Mouse (Mus musculus) gastrocnemius, postnatal 4 days (tissue): Measurements from ENCODE around the gene Zfp692. TPM values are rescaled to one million over a fixed set of nuclear protein-coding genes. Genes with fewer than 3 reads are reported as not detected.
"Not testable (repeated sequence)": the region's sequence is repeated elsewhere in the genome, so short reads cannot be mapped to it uniquely, and the experiment has no call there.

Experiments
- DNase-seq, 2 experiments: peaks; one replicate each; pipeline ENCODE4 v3.0.0; 2021 to 2022; ENCODE audit warnings: low spot score in 2 of 2, mixed read lengths in 2 of 2
- long read RNA-seq, 2 experiments: library from polyadenylated mRNA; stranded (forward); transcript quantifications; one replicate each; pipeline ENCODE4 v2.0.0; 2021
- total RNA-seq, 2 experiments: library from RNA; stranded (reverse); gene quantifications; 2 replicates each; pipeline ENCODE4 v1.2.3; 2021

Zfp692 gene
- 1 to 10 TPM; 6.1 to 6.9 TPM for total RNA-seq
- long read RNA-seq, experiment 1, partial matches to known transcripts, result 1 of 7 reads
- long read RNA-seq, experiment 1, other reads (novel, unspliced or antisense), result 4 of 7 reads
- long read RNA-seq, experiment 2, partial matches to known transcripts, result 5 of 17 reads
- long read RNA-seq, experiment 2, other reads (novel, unspliced or antisense), result 11 of 17 reads

GRCm38 (mm10) chr11:58306860-58307308, at the start of gene Zfp692:
TSS of gene Zfp692 (plus strand) at chr11:58307069.
- DNase-seq, result peak; percentile 88 to 94

GRCm38 (mm10) chr11:58257816-58258215, 49.1 kb upstream of the Zfp692 start:
- DNase-seq, result no peak

- DNase-seq, result no peak
Observed at GRCm38 (mm10) chr11:58260156-58260555, 46.7 kb upstream of the Zfp692 start.

- no peak for DNase-seq
Observed at GRCm38 (mm10) chr11:58261826-58262225, 45.0 kb upstream of the Zfp692 start.

DNA sequence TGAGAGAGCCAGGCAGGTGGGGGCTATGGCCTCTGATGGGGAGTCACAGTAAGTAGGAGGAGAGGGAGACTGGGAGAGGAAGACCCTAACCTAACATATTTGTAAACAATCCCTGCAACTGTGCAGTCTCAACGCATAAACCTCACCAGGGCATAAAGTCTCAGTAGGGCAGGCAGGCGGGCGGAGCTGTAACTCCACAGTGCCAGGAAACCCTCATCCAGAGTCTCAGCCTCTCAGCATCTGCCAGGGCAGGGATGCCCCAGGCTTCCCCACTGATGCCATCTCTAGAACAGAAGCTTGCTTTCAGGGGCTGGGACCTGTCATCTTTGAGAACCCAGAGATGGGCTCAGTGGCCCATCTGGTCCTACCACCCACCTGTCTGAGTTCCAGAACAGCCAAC, 44.5 kb upstream of the Zfp692 start:
- no peak for DNase-seq

DNA sequence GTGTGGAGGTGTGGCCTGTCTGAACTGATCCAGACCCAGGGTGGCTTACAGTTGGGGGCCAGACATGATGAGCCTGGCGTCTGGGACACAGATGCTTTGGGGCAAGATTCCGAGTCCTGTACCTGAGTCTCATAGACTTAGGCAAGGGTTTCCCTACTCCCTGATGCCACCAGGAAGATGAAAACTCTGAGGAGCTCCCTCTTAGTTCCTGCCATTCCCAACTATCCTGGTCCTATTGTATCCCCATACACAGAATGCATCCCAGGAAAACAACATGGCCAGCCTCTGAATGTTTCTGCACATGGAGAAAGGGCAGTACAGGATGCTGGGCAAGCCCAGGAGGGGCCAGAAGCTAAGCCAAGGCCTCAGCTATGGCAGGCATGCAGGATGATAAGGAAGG, 43.4 kb upstream of the Zfp692 start:
- no peak for DNase-seq

GRCm38 (mm10) chr11:58264546-58264945, 42.3 kb upstream of the Zfp692 start:
- no peak for DNase-seq

DNA sequence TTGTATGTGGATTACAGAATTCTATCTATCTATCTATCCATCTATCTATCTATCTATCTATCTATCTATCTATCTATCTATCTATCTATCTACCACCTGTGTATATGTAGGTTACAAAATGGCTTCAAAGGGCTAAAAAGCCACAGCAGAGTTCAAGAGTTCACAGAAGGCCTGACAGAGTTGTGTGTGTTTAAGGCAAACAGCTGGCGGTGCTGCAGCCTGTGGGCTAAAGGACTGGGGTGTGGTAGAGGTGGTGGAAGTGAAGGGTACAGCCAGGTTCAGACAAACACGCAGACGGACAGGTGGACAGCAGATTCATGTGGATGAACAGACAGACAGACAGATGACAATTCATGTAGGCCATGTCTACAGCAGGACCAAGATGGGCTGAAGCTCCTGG, 38.6 kb upstream of the Zfp692 start:
- no peak for DNase-seq

- no peak for DNase-seq
Observed at GRCm38 (mm10) chr11:58274572-58274971, 32.3 kb upstream of the Zfp692 start, which contains the start of gene 4930438A08Rik. TSS of gene 4930438A08Rik (plus strand) at chr11:58274799.

- DNase-seq, result no peak
Observed at GRCm38 (mm10) chr11:58275756-58276155, 31.1 kb upstream of the Zfp692 start.

- DNase-seq, result no peak
Observed at GRCm38 (mm10) chr11:58281970-58282496, 24.8 kb upstream of the Zfp692 start.

GRCm38 (mm10) chr11:58282518-58282917, 24.4 kb upstream of the Zfp692 start:
- DNase-seq, result no peak

DNA sequence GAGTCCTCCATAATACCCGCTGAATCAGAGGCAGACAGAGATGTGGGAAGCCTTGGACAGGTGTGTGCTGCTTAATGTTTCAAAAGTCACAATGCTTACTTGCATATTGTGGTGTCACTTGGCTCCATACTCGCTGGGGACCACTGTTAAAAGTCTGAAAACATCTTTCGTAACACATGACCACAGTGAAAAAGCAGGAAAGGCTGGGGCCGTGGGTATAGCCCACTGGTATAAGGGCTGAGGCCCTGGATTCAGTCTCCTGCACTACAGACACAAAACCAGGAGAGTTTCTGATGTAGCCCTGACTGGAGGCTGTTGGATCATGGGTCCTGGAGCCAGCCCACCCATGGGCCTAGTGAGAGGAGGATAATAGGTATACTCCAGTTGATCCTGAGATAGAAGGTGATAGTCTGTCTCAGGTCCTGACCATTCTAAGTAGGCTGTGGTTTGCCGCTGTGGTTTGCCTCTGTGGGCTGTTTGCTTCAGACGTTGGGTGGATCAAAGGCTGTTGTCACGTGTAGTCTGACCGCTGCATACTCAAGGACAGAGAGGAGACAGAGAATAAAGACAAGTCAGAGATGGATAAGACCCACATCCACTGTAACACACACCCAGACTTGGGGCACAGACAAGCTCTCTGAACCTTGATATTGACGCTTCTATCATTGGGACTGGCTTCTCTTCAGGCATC, 16.7 kb upstream of the Zfp692 start:
- DNase-seq, result no peak

- DNase-seq, result no peak
Observed at GRCm38 (mm10) chr11:58290812-58291211, 16.1 kb upstream of the Zfp692 start.

DNA sequence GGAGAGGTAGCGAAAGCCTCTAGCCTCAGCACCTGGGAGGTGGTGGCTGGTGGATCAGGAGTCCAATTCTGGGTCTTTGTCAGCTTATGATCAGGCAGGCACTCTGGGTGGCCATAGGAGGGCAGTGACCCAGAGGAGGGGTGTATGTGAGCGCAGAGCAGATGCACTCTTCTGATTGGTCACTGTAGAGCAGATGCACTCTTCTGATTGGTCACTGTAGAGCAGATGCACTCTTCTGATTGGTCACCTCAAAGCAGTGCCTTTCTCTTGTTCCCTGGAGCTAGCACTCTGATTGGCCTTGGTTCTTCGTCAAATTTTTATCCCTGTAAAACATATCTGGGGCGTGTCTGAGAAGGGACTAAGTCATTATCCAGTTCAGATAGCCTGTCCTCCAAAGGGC, 14.1 kb upstream of the Zfp692 start:
- DNase-seq, result no peak

- no peak for DNase-seq
Observed at GRCm38 (mm10) chr11:58297396-58297795, 9.5 kb upstream of the Zfp692 start.

DNA sequence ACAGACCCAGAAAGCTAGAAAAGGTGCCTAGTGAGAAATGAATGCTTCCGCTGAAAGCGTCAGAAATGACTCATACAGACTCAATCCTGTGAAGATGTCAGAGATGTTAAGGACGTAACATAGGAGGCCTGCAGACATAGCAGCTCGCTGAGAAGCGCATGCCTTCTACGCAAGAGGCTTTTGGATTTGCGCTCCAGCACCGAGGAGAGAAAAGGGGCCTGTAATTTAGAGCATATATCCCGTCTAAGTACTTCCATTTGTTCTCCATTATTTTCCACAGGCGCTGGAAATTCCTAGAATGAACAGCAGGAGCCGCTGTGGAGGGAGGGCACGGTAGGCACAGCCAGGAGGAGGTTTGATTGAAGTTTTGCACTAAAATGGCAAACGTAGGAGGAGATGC, 5.8 kb upstream of the Zfp692 start:
- DNase-seq, result peak in 1 of 2 experiments; percentile 62

DNA sequence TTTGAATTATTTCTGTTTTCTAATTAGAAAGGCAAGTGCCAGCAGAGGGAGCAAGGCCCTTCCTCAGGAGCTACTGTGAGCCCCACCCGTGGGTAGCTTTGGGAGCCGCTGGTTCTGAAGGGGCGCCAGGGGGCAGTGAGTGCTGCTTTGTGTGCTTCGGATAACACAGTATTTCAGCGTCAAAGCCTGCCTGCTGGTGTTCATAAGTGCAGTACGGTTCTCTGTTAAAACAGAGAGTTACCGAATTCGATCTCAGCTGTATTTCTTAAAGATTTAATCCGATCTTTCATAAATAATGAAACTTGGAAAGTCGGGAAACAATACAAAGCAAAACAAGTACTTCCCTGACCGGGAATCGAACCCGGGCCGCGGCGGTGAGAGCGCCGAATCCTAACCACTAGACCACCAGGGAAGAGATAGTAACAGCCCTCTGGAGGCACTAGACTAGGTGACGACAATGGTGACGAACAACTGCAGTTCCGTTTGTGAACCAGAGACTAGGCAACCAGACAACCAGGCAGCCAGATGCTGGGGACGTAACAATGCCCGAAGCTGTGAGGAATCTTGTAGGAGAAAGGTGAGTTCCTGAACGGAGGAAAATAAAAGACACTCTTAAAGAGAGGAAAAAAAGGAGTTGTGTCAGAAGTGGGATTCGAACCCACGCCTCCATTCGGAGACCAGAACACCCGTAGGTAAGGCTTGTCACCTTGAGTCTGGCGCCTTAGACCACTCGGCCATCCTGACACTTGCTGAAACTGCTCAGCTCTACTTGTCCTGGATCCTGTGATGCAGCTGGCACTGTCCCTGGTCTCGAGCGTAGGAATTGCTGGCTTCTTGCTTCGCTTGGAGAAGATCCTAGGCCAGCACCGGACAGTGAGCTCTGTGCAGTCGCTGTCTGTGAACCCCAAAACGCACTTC, 4.8 kb upstream of the Zfp692 start:
- peak; percentile 85 to 90 for DNase-seq

DNA sequence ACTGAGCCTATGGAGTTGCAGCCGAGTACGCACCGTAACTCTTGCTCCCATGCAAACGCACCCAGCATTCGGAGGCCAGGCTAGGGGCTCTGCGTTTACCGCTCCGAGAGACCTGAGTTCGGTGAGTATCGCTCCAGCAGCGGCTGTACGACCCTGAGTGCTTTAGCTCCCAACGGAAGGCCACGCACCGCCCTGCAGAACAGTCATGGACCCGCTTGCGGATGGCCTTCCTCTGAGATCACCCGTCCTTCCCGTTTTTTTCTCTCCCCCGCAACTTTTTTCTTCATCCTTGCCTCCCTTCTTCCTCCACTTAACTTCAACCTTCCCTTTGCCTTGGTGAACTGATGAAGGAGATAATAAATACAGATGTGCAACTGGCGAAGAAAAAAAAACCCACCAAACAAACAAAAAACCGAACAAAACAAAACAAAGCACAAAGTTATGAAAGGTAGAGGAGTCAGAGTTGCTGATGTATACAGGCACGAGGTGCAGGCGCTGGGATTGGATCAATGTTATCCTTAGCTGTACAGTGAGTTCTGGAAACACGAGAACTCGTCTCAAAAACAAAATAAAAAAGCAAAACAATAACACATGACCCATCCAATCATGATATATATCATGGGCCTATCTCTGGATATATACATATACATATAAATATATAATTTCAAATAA, 4.0 kb upstream of the Zfp692 start:
- no peak for DNase-seq

DNA sequence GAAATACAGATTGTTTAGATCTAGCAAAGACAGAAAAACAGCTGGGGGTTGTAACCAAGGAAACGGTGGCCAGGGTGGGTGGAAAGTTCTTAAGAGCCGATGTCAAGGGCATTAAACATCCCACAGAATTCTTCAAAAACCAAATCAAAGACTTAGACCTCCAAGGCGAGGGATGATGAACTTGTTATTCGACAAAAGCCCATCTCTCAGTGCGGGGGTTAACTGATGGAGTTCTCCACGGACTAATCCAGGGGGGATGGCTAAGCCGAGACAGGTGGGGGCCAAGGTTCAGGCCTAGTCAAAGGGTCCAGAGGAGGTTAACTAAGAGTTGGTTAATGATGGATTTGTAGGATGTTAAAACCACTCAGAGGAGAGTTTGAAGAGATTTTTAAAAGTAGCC, 3.3 kb upstream of the Zfp692 start:
- DNase-seq, result no peak

- DNase-seq, result not testable (repeated sequence)
Observed at GRCm38 (mm10) chr11:58305299-58305698, 1.6 kb upstream of the Zfp692 start.
